Mouse (Mus musculus): ENCODE data around the gene Olfr96.

Olfr96 gene

DNA sequence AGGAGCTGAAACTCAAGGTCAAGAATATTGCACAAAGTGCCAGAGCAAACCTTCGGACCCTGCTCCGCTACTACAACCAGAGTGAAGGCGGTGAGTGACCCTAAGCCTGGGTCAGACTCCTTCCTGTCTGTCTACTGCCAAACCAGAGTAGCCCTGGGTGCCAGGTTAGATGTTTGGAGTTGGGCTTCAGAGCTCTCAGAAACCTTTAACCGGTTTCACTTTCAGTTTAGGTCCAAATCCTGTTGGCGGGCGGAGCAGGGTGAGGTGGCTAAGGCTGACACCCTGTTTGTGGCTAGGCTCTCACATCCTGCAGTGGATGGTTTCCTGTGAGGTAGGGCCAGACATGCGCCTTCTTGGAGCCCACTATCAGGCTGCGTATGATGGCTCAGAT is 50.8 kb downstream of the Olfr96 start:
- no peak for DNase-seq (ENCODE audit: low read depth, low spot score)

GRCm38 (mm10) chr17:37275626-37276248 is 55.8 kb downstream of the Olfr96 start:
- DNase-seq (ENCODE audit: low read depth, low spot score) = no peak

Measured in telencephalon, adult 2 months (tissue).